Mouse (Mus musculus) macrophage (primary cell): Measurements from ENCODE around the gene Vsig8. TPM values are rescaled to one million over a fixed set of nuclear protein-coding genes. Genes with fewer than 3 reads are reported as not detected.

Experiments
- H3K27ac ChIP-seq: fragments of 350-480 bp; formaldehyde crosslinking; 2 replicates; pipeline ENCODE4 v1.9.0; 2021
- H3K36me3 ChIP-seq: fragments of 350-480 bp; formaldehyde crosslinking; 2 replicates; pipeline ENCODE4 v1.9.0; 2021; ENCODE audit errors: inconsistent target
- H3K4me3 ChIP-seq: fragments of 350-480 bp; formaldehyde crosslinking; 2 replicates; pipeline ENCODE4 v1.9.0; 2021; ENCODE audit errors: inconsistent target
- H3K79me2 ChIP-seq: fragments of 350-480 bp; formaldehyde crosslinking; 2 replicates; pipeline ENCODE4 v1.9.0; 2021; ENCODE audit errors: inconsistent target
- WGBS: methylation state at CpG from one replicate; pipeline ENCODE4 v1.1.7; 2026; ENCODE audit warnings: inconsistent platforms; ENCODE audit not compliant: missing documents; 5-methylcytosine and 5-hydroxymethylcytosine counted together
- polyA plus RNA-seq: library from polyadenylated mRNA; stranded (reverse); fragments of 250-400 nt; gene quantifications from 3 replicates; pipeline ENCODE4 v1.2.4, GENCODE M21; 2018; ENCODE audit warnings: inconsistent platforms

Gene Vsig8
- polyA plus RNA-seq, 1 experiment from 2014 or later: 0.37 TPM

- H3K4me3 ChIP-seq: no peak overlapping the region
Measured at GRCm38 (mm10) chr1:172548501-172548900, 7.2 kb upstream of the Vsig8 start.

GRCm38 (mm10) chr1:172549314-172549713 lies 6.4 kb upstream of the Vsig8 start:
- Histone ChIP-seq H3K27ac (no peak overlapping the region), H3K79me2 (no peaks in the 10 kb centered on the region; the same call in 1 of the 2 replicates), H3K4me3 (peak overlapping the region; percentile 82), H3K36me3 (no peaks in the 10 kb centered on the region)
- 33% methylated on average over 2 of the region's 2 CpGs for WGBS

More at GRCm38 (mm10) chr1:172548501-172548900, 7.2 kb upstream of the Vsig8 start:
- Histone ChIP-seq H3K27ac (no peak overlapping the region), H3K36me3 (no peaks in the 10 kb centered on the region), H3K79me2 (no peaks in the 10 kb centered on the region; the same call in 1 of the 2 replicates)
- 26% methylated on average over 7 of the region's 7 CpGs for WGBS

GRCm38 (mm10) chr1:172549717-172550116 lies 6.0 kb upstream of the Vsig8 start:
- H3K79me2 ChIP-seq: no peaks in the 10 kb centered on the region; the same call in 1 of the 2 replicates
- H3K4me3 ChIP-seq: peak overlapping the region; percentile 82
- H3K27ac ChIP-seq: peak overlapping the region; percentile 60
- WGBS: 6% methylated on average over 8 of the region's 8 CpGs
- no peaks in the 10 kb centered on the region for H3K36me3 ChIP-seq

- no peaks in the 10 kb centered on the region; the same call in 1 of the 2 replicates for H3K79me2 ChIP-seq
- H3K36me3 ChIP-seq: no peaks in the 10 kb centered on the region
- peak overlapping the region; percentile 60 for H3K27ac ChIP-seq
- H3K4me3 ChIP-seq: peak overlapping the region; percentile 82
- WGBS: 0% methylated on average over 8 of the region's 8 CpGs
Measured at GRCm38 (mm10) chr1:172550551-172550951, 5.2 kb upstream of the Vsig8 start.

GRCm38 (mm10) chr1:172551009-172551408 lies 4.7 kb upstream of the Vsig8 start:
- peak overlapping the region; percentile 60 for H3K27ac ChIP-seq
- 27% methylated on average over 7 of the region's 7 CpGs for WGBS
- H3K79me2 ChIP-seq: no peaks in the 10 kb centered on the region; the same call in 1 of the 2 replicates
- H3K36me3 ChIP-seq: no peaks in the 10 kb centered on the region
- peak overlapping the region; percentile 82; the same call in 1 of the 2 replicates for H3K4me3 ChIP-seq

GRCm38 (mm10) chr1:172552623-172553022 lies 3.1 kb upstream of the Vsig8 start:
- Histone ChIP-seq H3K79me2 (no peaks in the 10 kb centered on the region; the same call in 1 of the 2 replicates), H3K36me3 (no peaks in the 10 kb centered on the region), H3K4me3 (no peak overlapping the region), H3K27ac (no peak overlapping the region)
- WGBS: 71% methylated on average over 1 of the region's 1 CpGs

GRCm38 (mm10) chr1:172562641-172563464 lies 7.1 kb downstream of the Vsig8 start:
- H3K36me3 ChIP-seq: no peaks in the 10 kb centered on the region
- 2% methylated on average over 64 of the region's 66 CpGs for WGBS
- H3K27ac ChIP-seq: no peak overlapping the region
- H3K4me3 ChIP-seq: peak overlapping the region; percentile 20; the same call in 1 of the 2 replicates
- no peaks in the 10 kb centered on the region for H3K79me2 ChIP-seq

- no peaks in the 10 kb centered on the region for H3K36me3 ChIP-seq
Measured at GRCm38 (mm10) chr1:172563465-172563828, 7.7 kb downstream of the Vsig8 start.

GRCm38 (mm10) chr1:172566131-172566530 lies 10.4 kb downstream of the Vsig8 start:
- H3K79me2 ChIP-seq: no peaks in the 10 kb centered on the region
- H3K36me3 ChIP-seq: no peaks in the 10 kb centered on the region
- no peak overlapping the region for H3K4me3 ChIP-seq
- 33% methylated on average over 3 of the region's 3 CpGs for WGBS
- peak overlapping the region; percentile 46 for H3K27ac ChIP-seq

More at GRCm38 (mm10) chr1:172563465-172563828, 7.7 kb downstream of the Vsig8 start:
- Histone ChIP-seq H3K4me3 (peak overlapping the region; percentile 7; the same call in 1 of the 2 replicates), H3K79me2 (no peaks in the 10 kb centered on the region), H3K27ac (no peak overlapping the region)
- 20% methylated on average over 10 of the region's 10 CpGs for WGBS

GRCm38 (mm10) chr1:172567758-172568157 lies 12.0 kb downstream of the Vsig8 start:
- Histone ChIP-seq H3K79me2 (no peaks in the 10 kb centered on the region), H3K27ac (no peak overlapping the region), H3K4me3 (no peak overlapping the region), H3K36me3 (no peaks in the 10 kb centered on the region)
- 91% methylated on average over 4 of the region's 4 CpGs for WGBS

- H3K36me3 ChIP-seq: no peaks in the 10 kb centered on the region
- WGBS: 82% methylated on average over 6 of the region's 6 CpGs
- H3K4me3 ChIP-seq: no peak overlapping the region
- H3K79me2 ChIP-seq: no peaks in the 10 kb centered on the region
- no peak overlapping the region for H3K27ac ChIP-seq
Measured at GRCm38 (mm10) chr1:172580116-172580515, 24.4 kb downstream of the Vsig8 start.

GRCm38 (mm10) chr1:172582436-172582835 lies 26.7 kb downstream of the Vsig8 start:
- no peak overlapping the region for H3K4me3 ChIP-seq
- no peaks in the 10 kb centered on the region for H3K79me2 ChIP-seq
- no peaks in the 10 kb centered on the region for H3K36me3 ChIP-seq
- H3K27ac ChIP-seq: no peak overlapping the region
- WGBS: 90% methylated on average over 8 of the region's 8 CpGs

- Histone ChIP-seq H3K4me3 (no peak overlapping the region), H3K36me3 (no peaks in the 10 kb centered on the region), H3K79me2 (no peaks in the 10 kb centered on the region; the same call in 1 of the 2 replicates), H3K27ac (no peak overlapping the region)
- WGBS: 96% methylated on average over 6 of the region's 6 CpGs
Measured at GRCm38 (mm10) chr1:172584271-172584670, 28.5 kb downstream of the Vsig8 start.

- H3K36me3 ChIP-seq: no peaks in the 10 kb centered on the region
- peaks cover 6% of the 10 kb centered on the region; the same call in 1 of the 2 replicates for H3K79me2 ChIP-seq
- no peak overlapping the region for H3K27ac ChIP-seq
- H3K4me3 ChIP-seq: no peak overlapping the region
- WGBS: 92% methylated on average over 4 of the region's 4 CpGs
Measured at GRCm38 (mm10) chr1:172585026-172585425, 29.3 kb downstream of the Vsig8 start.
